Mouse (Mus musculus): Measurements from ENCODE around the gene Bcan.
A peak's percentile ranks its signal among the peaks of the same experiment; 100 is the strongest.

Bcan gene

DNA sequence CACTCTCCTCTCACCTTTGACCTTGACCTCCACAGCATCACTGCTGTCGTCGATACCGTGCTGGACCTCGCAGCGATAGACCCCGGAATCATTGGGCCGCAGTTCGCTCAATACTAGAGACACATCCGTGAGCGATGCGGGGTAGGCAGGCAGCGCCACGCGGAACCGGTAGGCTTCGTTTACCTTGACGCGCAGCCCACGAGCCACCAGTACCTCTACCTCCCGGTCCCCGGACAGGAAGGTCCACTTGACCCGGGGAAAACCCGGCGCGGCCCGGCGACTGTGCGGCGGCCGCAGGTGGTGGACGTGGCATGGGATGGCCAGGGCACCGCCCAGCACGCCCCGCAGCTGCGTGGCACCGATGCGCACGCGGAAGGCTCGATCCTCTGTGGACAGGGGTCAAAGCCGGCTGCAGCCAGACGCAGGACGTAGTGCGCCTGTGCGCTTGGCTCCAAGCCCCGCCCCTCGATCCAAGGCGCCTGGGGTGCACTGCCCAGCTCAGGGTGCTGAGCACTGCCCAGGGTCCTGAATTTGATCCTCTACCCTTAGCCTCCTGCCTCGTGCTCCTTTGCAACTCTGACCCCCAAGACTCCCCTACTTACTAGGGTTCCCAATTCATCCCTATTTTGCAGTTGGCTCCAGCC is 2.9 kb downstream of the Bcan start:
- DNase-seq = peak; percentile 92

DNA sequence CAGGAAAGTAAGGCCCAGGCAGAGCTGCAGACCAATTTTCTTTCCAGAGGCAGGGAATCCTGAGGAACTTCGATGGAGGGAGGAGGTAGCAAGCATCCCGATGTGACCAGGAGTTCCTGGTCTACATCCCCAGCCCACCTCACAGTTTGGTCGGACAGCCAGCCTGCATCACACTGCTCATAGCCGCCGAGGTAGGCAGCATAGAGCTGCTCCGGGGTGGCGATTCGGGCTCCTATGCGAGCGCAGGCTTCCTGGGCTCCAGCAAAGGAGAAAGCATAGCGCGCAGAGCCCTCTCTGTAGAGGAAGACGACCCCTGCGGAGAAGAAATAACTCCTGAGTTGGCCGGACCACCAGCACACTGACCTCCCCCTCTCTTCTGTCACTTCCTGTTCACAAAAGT is 3.6 kb downstream of the Bcan start:
- DNase-seq = no peak

DNA sequence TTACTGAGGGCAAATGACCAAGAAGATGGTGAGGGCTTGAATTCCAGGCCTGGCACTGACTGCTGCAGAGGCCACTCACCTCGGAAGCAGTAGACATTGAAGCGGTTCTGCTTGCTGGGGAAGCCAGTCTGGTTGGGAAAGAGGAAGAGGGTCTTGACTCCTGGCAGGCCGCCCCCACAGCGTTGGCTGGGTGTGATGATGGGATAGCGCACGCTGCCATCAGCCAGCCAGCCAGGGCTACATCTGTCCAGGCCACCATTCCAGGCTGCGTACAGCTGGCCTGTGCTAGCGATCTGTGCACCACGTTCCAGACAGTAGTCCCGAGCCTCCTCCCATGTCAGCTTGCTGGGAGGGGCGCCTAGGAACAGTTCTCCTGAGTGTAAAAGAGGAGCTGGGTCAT is 4.7 kb downstream of the Bcan start:
- no peak for DNase-seq

DNA sequence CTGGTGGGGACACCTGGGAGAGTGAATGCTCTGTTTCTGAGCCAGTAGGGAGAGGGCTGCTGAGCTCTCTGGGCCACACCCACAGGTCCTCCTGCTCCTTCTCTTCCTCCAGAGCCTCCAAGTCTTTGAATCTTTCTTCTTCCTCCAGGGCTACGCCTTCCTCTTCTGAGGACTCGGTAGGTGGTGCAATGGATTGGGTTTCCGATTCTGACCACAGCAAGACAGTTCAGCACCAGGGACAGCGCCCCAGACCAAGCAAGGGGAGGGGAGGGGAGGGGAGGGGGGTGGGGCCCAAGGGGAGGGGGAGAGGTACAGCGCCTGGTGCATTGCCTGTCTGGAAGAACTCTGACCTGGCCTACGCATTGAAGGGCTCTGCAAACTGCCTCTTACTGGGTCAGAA is 6.6 kb downstream of the Bcan start:
- DNase-seq = no peak

DNA sequence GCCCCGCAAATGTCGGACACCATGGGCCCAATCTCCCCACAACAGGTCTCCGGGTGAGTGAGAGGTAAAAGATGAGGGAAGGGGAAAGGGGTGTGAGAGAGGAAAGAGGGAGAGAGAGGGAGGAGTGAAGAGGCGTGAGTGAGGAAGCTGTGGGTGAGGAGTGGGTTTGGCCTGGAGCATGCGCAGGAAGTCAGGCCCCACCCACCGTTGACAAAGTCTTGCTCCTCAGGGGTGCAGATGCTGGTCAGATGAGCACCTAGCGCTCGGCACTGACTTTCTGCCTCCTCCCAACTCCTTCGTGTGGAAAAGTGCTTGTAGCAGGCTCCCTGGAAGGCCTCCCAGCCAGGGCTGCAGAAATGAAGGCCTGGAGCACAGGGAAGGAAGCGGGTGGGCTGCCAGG is 10.1 kb downstream of the Bcan start:
- no peak for DNase-seq

DNA sequence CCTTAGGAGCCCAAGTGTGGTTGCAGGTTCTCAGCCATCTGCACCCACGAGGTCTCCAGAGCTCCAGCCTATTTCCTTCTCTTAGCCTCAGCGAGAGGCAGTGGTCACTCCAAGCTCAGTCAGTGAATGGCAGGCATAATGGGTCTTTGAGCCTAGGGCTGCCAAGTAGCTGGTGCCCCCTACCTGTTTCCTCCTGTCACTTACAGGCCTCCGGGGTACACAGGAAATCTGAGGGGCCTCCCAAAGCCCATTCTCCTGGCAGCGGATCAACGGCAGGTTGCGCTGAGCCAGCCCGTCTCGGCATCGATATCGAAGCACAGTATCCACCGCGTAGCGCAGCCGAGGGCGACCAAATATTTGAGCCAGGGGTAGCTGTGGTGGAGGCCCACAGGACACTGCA is 12.0 kb downstream of the Bcan start:
- DNase-seq = no peak

DNA sequence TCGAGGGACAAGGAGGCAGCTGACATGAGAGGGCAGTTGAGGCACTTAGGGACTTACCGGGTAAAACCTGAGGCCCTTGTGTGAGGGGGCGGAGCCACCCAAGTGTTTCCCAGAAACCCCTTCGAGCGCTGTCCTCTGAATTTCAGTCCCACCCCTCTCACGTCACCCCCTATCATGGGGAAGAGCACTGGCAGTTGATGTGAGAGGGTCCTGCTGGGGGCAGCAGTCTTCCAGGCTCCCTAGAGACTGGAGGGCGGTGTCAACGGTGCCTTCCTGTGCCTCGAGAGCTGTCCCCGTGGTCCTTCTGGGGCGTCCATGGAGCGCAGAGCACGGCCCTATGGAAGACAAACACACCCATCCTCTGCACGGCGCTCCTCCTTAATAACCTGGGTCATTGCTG is 12.4 kb downstream of the Bcan start:
- DNase-seq = peak; percentile 95

DNA sequence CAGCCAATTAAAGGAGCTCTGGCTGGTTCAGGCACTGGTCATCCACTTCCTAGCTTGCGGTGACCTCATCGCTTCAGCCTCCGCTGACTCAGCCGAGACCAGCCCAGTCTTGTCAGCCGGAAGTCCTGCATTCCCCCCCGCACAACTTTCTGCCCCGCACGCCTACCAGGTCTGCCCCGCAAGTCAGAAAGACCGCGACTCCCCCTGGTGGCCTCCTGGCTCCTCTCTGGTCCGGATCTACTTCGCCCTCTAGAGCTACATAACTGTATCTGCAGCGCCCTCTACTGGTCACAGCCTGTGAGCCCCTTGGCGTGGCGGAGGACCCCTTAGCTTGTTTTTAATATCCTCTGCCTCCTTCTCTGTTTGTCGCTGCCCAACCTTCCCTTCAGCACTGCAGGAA is 13.2 kb downstream of the Bcan start:
- DNase-seq = peak; percentile 99

DNA sequence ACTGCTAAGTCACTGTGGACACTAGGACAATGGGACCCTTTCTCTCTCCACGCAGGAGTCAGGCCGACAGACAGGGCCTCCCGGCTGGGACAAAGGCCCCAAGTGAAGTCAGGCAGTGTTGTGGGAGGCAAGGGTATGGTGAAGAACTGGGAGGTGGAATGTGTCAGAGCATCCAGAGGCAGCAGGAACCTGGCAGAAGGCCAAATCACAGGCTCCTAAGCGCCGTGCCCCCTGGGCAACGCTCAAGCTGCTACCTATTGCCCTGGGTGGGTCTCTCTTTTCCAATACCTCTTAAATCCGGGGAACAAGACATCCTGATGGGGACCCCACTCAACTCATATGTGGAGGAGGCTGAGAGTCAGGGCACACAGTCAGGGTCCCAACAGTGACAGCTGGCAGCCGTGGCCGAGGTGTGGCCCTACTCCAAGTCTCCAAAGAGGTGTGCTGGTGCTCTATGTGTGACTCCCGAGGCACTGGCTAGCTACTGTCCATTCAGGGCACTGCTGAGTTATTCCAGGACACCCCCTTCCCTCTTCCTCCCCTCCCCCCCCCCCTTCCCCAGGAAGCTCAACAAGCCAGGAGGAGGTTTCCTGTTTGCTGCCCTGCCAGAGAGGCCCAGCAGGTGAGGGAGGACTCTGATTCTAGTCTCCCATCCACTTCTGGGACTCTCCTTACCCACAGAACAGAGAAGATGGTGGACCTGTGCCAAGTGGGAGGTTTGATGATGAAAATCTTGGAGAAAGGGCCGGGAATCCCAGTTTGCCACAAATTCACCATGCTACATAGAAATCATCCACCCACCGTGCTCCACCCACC is 14.3 kb downstream of the Bcan start:
- DNase-seq = peak; percentile 97

DNA sequence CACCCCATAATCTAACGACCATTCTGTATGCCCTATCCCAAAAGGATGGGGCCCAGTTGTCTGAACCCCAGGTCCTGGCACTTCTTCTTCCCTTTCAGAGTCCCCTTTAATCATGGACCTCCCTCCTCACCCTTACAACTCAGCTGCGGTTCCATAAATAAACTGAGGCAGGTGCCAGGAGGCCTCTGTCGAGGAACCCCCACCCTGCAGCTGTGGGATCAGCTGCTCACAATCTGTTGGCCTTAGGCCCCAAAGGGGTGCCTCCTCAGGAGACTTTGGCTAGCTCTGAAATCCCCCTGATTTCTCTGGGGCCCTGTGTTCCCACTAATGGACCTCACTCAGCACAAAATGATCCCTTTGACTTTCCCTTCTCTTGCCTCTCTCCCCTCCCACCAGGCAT is 15.9 kb downstream of the Bcan start:
- no peak for DNase-seq

DNA sequence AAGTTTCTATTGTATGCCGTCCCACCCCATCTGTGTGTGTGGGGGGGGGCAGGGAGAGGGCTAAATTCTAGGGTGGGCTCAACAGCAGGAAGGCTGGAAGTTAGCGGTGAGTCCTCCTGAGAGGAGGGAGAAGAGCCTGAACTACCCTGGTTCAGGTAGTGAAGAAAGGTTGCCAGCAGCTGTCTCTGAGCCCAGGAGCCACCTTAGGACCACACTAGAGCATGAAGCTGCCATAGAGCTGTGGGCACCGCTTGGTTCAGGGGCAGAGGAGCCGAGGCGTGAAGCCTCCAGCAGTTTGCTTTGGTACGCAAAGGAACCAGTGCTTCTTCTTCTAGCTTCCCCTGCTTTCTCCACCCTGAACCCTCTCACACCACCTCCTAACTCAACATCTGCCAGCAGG is 16.4 kb downstream of the Bcan start:
- DNase-seq = no peak

DNA sequence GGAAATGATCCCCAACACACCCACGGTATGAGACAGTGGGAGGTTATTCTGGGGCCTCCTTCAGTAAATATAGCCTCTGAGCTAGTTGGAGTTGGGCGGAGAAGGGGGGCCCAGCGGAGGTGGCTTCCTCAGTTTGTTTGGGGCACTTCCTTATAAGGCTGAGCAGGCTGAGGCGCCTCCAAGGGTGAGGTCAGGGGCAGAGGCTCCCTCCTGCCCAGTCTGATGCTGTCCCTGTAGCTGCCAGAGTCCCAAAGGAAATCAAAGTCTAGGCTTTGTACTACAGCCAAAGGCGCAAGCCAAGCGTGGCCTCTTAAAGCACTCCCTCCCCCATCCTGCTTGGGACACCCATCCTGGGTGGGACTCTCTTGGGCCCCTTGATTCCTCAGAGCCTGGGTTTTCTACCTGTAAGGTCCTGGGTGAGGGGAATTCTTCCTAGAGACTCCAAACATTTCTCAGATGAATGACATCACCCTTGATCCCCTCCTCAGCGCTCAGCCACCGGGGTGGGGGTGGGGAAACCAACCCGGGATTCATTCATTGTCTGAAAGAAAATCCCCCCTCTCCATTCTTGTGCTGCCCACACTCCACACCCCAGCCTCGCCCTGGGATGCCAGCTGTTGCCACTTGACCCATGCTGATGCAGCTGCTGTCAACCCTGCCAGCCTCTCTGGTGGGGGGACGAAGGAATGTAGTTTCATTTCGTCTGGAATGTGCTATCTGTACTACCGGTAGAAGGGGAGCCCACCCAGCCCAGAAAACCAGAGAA is 17.0 kb downstream of the Bcan start:
- DNase-seq = peak; percentile 99

DNA sequence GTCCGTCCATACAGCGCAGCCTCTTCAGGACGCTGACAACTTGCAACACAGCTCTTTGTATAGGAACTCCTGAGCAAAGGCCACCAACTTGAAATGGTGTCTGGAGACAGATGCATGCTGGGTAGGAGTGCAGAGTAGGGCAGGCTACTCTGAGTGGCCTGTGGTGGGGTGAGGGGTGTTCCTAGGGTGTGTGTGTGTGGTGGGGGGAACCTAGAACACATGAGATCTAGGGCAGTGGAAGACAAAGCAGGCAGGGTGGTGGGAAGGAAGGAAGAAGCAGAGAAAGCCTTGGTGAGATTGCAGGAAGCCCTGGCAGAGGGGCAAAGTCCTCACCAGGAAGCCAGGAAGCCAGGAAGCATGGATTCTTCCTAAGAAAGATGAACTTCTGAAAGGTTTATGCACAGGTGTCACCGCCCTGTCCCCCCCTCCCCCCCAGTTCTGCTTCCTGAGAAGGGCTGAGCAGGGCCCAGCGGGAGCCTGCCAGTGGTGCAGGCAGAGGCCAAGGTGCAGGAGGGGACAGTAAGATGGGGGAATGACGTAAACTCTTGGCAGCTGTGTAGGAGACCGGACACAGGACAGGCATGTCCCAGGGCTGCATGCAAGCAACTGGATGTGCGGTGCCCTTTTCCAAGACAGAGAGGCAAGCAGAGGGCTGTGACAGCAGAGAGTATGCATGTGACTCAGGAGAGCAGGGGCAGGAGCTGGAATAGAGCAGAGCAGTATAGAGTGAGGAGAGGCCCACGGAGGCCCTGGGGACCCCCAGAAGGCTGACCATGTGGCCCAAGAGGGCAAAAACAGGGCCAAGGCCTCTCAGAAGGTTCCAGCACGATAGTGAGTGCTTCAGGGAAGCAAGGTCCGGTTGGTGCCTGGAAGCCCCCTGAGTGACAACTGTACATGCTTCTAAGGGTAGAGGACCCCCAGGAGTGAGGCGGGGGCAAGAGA is 17.9 kb downstream of the Bcan start:
- peak; percentile 99 for DNase-seq

DNA sequence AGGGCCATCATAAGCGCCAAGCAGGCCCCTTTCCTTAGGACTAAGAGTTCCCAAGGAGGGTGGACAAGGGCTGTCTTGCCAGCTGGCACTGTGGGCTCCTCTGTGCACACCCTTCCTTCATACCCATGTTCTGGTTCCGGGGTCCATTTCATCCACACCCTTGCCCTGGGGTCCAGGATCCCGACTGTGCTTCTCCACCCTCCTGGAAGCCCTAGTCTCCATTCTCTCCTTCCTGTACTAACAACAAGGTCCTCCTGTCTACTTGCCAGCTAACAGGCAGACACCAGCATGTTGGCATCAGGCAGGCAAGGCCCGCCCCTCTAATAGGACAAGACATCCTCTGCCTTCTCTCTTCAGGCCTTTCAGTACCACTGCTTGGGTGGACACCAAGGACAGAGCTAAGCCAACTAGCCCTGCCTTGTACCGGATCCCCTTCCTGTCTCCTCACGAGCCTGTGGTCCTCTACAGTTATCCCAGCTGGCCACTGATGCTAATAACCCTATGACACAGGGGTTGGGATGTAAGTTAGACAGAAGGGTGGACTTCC is 18.7 kb downstream of the Bcan start:
- DNase-seq = peak; percentile 94

DNA sequence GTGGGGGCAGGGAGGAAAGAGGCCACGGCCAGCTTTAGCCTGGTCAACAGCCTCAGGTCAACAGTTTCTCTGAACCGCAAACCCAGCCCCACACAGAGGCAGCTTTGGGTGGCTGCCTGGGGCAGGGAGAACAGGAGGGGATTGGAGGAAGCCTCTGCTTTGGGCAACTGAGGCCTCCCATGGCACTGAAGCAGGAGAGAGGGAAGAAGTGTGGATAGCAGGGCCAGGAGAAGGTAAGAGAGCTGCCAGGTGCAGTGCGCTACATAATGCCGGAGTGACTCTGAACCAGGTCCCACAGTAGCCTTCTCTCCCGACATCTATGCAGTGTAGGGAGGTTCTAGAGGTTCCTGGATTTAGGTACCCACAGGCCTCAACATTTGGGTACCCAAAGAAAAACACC is 19.3 kb downstream of the Bcan start:
- no peak for DNase-seq

DNA sequence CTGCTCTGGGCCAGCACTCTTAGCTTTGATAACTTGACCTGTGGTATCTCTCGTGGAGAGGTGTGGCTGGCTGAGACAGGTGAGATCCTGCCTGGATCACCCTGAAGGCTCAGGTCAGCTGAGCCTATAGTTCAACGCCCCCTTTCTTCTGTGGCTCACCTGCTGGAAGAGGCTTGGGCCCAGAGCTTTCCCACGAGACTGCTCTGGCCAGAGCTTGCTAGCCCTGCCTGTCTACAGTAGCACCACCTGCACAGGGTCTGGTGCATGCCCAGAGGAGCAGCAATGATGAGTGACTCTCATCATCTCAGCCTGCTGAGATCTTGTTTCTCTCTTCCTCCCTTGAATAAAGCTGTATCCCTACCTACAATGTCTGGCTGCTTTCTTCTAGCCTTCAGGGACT is 19.9 kb downstream of the Bcan start:
- no peak for DNase-seq

DNA sequence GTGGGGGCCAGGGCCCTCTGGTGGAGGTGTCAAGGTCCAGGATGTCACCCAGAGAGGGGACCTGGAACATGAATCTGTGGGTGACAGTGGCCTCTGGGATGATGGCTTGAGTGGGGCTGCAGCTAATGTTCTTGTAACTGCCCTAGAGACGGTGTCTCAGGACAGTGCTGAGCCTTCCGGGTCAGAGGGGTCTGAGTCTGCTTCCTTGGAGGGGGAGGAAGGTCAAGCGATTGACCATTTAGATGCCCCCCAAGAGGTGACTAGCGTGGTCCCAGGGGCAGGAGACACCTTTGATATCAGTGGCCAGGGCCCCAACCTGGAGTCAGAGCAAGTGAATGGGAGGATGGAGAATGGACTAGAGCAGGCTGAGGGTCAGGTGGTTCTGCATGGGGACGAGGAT is 20.5 kb downstream of the Bcan start:
- DNase-seq = no peak

DNA sequence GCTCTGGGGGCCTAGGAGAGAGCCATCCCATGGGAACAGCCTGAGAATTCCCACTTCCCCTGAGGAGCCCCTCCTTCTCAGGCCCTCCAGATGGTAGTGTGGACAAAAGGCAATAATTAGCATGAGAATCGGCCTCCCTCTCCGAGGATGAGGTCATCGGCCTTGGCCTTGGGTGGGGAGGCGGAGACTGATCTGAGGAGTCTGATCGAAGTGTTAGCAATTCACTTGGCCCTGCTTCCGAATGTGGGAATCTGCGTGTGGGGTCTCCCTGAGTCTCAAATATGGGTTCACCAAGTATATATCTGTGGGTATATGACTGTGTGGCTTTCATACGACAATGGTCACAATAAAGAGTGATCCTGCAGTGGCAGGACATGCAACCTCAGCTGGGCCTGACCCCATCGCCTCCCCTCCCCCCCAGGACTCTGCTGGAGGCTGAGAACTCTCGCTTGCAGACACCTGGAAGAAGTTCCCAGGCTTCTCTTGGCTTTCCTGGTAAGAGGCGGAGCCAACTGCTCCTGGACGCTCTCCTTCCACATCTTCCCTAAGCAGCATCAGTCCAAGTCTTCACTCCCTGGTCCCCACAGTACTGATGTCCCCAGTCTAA is 25.5 kb downstream of the Bcan start:
- DNase-seq = peak; percentile 97

DNA sequence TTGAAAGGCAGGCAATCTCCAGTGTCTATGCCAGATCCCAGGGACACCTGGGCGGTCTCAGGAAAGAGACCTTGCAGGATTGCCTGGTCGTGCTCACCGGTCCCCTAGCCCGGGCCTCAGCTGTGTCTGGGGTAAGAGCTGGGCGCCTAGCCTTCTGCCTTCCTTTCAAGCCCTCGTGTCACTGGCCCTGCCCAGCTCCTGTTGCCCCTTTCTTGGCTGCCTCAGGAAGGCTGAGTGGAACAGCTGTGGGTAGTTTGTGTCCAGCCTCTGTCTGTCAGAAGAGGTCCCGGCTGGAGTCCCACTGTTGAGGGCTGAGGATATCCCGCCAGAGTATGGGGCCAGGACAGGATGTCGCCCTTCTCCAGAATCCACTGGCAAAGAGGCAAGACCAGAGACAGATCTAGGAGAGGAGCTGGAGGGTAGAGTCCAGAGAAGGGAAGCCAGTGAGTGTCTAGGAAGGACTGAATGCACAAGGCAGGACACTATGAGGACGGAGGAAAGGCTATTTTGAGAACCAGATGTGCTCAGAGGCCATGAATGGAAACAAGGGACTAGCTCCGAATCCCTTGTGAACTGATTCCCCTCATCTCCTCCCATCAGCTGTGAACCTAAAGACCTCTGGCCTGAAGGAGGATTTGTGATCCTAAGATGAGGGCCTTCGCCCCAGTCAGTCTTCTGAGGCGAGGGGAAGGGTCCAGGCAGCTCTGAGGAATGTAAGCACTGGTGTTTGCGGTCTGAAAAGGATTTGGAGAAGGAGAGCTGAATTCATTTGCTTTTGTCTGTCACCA is 26.2 kb downstream of the Bcan start:
- DNase-seq = peak; percentile 92

DNA sequence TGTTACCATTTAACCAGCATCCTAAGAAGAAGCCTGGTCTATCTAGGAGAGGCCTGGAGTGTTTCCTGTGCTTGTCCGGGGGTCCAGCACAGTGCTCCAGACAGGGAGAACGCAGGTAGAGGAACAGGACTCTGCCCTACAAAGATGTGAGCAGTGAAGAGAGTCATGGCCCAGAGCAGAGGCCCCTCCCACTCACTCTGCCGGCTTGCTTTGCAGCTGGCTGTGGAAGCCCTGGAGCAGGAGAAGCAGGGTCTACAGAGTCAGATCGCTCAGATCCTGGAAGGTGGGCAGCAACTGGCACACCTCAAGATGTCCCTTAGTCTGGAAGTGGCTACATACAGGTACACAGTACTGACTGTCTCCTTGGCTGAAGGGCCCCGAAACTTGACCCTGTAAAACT is 27.3 kb downstream of the Bcan start:
- no peak for DNase-seq

DNA sequence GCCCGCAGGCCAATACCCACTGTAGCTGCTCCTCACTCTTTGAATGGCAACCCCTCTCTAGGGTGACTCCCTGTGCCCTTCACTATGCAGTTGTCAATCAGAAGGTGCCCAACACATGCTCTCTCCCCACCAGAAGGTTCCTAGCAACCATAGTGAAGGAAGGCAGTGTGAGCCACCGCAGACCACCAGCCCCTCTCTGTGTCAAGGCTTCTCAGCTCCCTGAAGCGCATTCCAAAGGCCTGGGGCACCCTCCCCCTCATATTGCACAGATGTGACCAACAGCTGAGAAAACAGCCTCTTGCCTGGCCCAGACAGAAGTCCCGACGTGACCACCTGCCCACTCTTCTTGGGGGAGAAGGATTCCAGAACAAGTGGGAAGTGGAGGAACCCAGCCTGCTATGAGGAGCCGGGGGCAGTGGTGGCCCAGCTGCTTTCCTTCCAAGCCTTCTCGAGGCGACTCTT is 27.8 kb downstream of the Bcan start:
- DNase-seq = peak; percentile 89

Measured in heart, adult 11 months (tissue).